Mouse (Mus musculus): ENCODE measurements around the gene Olfr825. TPM values are rescaled to one million over a fixed set of nuclear protein-coding genes. Genes with fewer than 3 reads are reported as not detected.
"Not testable (repeated sequence)": the region's sequence is repeated elsewhere in the genome, so short reads cannot be mapped to it uniquely, and the experiment has no call there.

Olfr825 gene
- not detected in 2 replicates for total RNA-seq (2021)
- long read RNA-seq, experiment 1 = 0 reads
- long read RNA-seq, experiment 2 = 0 reads

DNA sequence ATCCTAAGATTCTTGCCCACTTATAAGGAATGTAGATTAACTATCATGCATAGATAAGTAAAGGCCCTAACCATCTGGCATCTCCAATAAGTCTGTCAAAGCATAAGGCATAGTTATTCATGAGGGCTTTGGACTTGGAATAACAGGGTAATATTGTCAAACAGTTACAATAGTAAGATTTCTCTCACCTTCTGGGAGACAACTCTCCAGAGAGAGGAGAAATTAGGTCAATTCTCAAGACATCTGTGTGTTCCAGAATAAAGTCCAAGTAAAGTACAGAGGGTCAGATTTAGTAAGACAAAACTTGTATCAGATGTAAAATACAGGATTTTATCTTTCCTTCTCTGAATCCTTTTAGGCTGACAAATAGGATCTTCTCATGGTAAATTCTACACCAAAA, at the start of gene Olfr825:
Gene Olfr825 (minus strand): TSS at position 101 of the 400 bp plus-strand sequence.
- no peak for DNase-seq

- DNase-seq = no peak
These were observed 47.7 kb upstream of the Olfr825 start, which contains the start of gene Olfr827 for GRCm38 (mm10) chr10:130214303-130214702. Olfr827 (minus strand) TSS chr10:130214403.

DNA sequence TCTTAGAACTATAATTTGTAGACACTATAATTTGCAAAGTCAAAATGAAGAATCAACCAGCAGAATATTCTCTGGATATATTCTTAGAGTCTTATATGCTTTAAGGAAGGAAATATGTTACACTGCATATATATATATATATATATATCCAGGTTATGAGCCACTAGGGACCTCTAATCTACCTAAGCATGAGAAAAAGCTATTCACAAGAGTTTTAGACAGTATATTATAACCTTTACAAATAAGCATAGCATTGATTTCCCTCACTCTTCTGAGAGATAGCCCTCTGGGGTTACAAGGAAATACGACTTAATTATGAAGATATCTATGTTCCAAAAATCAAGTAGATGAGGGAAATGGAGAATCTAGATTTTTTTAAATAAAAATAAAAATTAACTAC, 17.5 kb upstream of the Olfr825 start, which contains the start of gene Olfr826:
Gene Olfr826 (minus strand): TSS at position 101 of the 400 bp plus-strand sequence.
- DNase-seq = no peak

- DNase-seq = no peak
These were observed 1.4 kb downstream of the Olfr825 start for GRCm38 (mm10) chr10:130165196-130165595.

- DNase-seq = no peak
These were observed 22.4 kb downstream of the Olfr825 start for GRCm38 (mm10) chr10:130144121-130144520.

DNA sequence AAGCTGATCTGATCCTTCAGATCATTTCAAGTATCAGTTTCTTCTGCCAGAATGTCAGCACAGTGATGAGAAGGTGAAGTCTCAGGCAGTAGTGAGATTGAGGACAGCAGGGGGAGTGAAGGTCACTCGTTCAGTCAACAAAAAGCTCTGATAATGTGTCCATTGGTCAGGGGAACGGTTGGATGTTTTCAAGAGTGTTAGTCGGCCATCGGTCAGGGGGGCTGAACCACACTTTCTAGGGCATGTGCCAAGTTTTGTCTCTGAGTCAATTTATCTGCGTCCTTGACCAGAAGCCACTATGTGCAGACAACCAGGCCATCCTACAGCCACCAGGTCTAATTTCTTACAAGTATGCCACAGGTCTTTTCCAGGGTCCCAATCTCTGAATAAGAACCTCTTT, 24.1 kb downstream of the Olfr825 start:
- peak; percentile 56 for DNase-seq

GRCm38 (mm10) chr10:130134811-130135210, 31.8 kb downstream of the Olfr825 start:
- DNase-seq = no peak

DNA sequence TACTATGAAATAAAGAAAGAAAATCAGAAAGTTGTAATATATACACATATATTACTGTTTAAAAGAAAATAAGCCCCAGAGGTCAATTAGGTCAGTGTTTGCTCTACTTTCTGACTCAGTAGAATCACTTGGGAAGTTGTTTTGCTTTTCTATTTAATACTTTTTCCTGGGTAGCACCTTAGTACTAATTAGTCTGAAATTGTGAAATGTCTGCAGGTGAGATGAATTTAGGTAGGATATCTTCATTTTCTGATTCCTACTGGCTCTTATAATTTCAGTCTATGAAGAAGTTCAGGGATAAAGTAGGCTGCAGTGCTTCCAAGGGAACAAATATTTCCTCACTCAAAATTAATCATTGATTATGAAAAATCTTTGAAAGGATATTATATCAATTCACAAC, 36.7 kb downstream of the Olfr825 start, which contains the start of gene Olfr824:
Gene Olfr824 (minus strand): TSS at position 101 of the 400 bp plus-strand sequence.
- DNase-seq = not testable (repeated sequence)

- not testable (repeated sequence) for DNase-seq
These were observed 50.5 kb downstream of the Olfr825 start for GRCm38 (mm10) chr10:130116045-130116444.

DNA sequence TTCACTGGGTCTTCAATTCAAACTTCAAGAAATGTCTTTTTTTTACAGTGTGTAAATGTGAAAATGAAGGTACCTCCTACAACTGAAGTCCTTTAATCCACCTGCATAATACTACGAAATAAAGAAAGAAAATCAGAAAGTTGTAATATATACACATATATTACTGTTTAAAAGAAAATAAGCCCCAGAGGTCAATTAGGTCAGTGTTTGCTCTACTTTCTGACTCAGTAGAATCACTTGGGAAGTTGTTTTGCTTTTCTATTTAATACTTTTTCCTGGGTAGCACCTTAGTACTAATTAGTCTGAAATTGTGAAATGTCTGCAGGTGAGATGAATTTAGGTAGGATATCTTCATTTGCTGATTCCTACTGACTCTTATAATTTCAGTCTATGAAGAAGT, 51.3 kb downstream of the Olfr825 start, which contains the start of gene Olfr823:
Gene Olfr823 (minus strand): TSS at position 101 of the 400 bp plus-strand sequence.
- not testable (repeated sequence) for DNase-seq

Other genes starting within 250 kb of the Olfr825 start
- gene Olfr818, start 217.7 kb downstream of the Olfr825 start, total RNA-seq (2021) = not detected in 2 replicates
- not detected in 2 replicates for gene Olfr819, start 199.5 kb downstream of the Olfr825 start, total RNA-seq (2021)
- not detected in 2 replicates for gene Olfr247, start 190.6 kb downstream of the Olfr825 start, total RNA-seq (2021)
- not detected in 2 replicates for gene Gm10310, start 181.7 kb downstream of the Olfr825 start, total RNA-seq (2021)
- gene Olfr820, start 154.1 kb downstream of the Olfr825 start, total RNA-seq (2021) = not detected in 2 replicates
- not detected in 2 replicates for gene Olfr821, start 136.4 kb downstream of the Olfr825 start, total RNA-seq (2021)
- not detected in 2 replicates for gene Olfr822, start 95.6 kb downstream of the Olfr825 start, total RNA-seq (2021)
- not detected in 2 replicates for gene Olfr823, start 51.4 kb downstream of the Olfr825 start, total RNA-seq (2021)
- gene Olfr824, start 36.8 kb downstream of the Olfr825 start, total RNA-seq (2021) = not detected in 2 replicates
- not detected in 2 replicates for gene Olfr826, start 17.4 kb upstream of the Olfr825 start, total RNA-seq (2021)
- gene Olfr827, start 47.6 kb upstream of the Olfr825 start, total RNA-seq (2021) = not detected in 2 replicates
- gene Neurod4, start 113.5 kb upstream of the Olfr825 start, total RNA-seq (2021) = 0.38 and 0.59 TPM in 2 replicates
- gene Tespa1, start 156.1 kb upstream of the Olfr825 start, total RNA-seq (2021) = 1.1 and 6.3 TPM in 2 replicates
- gene Vmn2r84, start 227.6 kb upstream of the Olfr825 start, total RNA-seq (2021) = not detected in 2 replicates